Mouse (Mus musculus): ENCODE data around the gene Xrra1. TPM values are rescaled to one million over a fixed set of nuclear protein-coding genes. Genes with fewer than 3 reads are reported as not detected.

The Xrra1 gene
- polyA plus RNA-seq, 1 experiment from 2014 or later = 0.29 TPM

GRCm38 (mm10) chr7:99837358-99838071 lies 21.4 kb upstream of the Xrra1 start:
- Histone ChIP-seq H3K4me2 (replicated peaks; ENCODE audit: low read depth, low read length) (no peak overlapping the region), H3K9me3 (ENCODE audit: control insufficient read depth, low read depth, low read length) (no peaks in the 10 kb centered on the region), H3K27me3 (ENCODE audit: control insufficient read depth, insufficient read depth, low read length) (no peaks in the 10 kb centered on the region), H3K9ac (replicated peaks; ENCODE audit: low read depth, low read length) (no peak overlapping the region), H3K27ac (ENCODE audit: low read length) (peak overlapping the region; percentile 67; the same call in 1 of the 2 replicates), H3K36me3 (ENCODE audit: control insufficient read depth, insufficient read depth, low read length) (peaks cover 30% of the 10 kb centered on the region; the same call in 1 of the 2 replicates), H3K4me3 (ENCODE audit: low read depth, low read length) (no peak overlapping the region), H3K4me1 (ENCODE audit: control insufficient read depth, insufficient read depth, low read length) (peaks cover 13% of the 10 kb centered on the region)
- peak; percentile 56 for ATAC-seq (ENCODE audit: insufficient number of reproducible peaks, insufficient read depth, low FRiP score, low read depth)
- WGBS = 48% methylated on average over 6 of the region's 6 CpGs

- Histone ChIP-seq H3K27me3 (ENCODE audit: control insufficient read depth, insufficient read depth, low read length) (no peaks in the 10 kb centered on the region), H3K9me3 (ENCODE audit: control insufficient read depth, low read depth, low read length) (no peaks in the 10 kb centered on the region), H3K36me3 (ENCODE audit: control insufficient read depth, insufficient read depth, low read length) (peaks cover 38% of the 10 kb centered on the region), H3K9ac (replicated peaks; ENCODE audit: low read depth, low read length) (no peak overlapping the region), H3K4me1 (ENCODE audit: control insufficient read depth, insufficient read depth, low read length) (peaks cover 13% of the 10 kb centered on the region), H3K4me2 (replicated peaks; ENCODE audit: low read depth, low read length) (no peak overlapping the region), H3K4me3 (ENCODE audit: low read depth, low read length) (no peak overlapping the region), H3K27ac (ENCODE audit: low read length) (peak overlapping the region; percentile 67; the same call in 1 of the 2 replicates)
- ATAC-seq (ENCODE audit: insufficient number of reproducible peaks, insufficient read depth, low FRiP score, low read depth) = no peak
- 75% methylated on average over 3 of the region's 3 CpGs for WGBS
These were observed 20.7 kb upstream of the Xrra1 start for GRCm38 (mm10) chr7:99838241-99838640.

- ATAC-seq (ENCODE audit: insufficient number of reproducible peaks, insufficient read depth, low FRiP score, low read depth) = no peak
These were observed 13.2 kb upstream of the Xrra1 start for GRCm38 (mm10) chr7:99845533-99846236.

GRCm38 (mm10) chr7:99850534-99850933 lies 8.4 kb upstream of the Xrra1 start:
- Histone ChIP-seq H3K27ac (ENCODE audit: low read length) (no peak overlapping the region), H3K4me1 (ENCODE audit: control insufficient read depth, insufficient read depth, low read length) (no peaks in the 10 kb centered on the region), H3K27me3 (ENCODE audit: control insufficient read depth, insufficient read depth, low read length) (no peaks in the 10 kb centered on the region), H3K4me3 (ENCODE audit: low read depth, low read length) (no peak overlapping the region), H3K9ac (replicated peaks; ENCODE audit: low read depth, low read length) (no peak overlapping the region), H3K4me2 (replicated peaks; ENCODE audit: low read depth, low read length) (no peak overlapping the region), H3K36me3 (ENCODE audit: control insufficient read depth, insufficient read depth, low read length) (peaks cover 35% of the 10 kb centered on the region), H3K9me3 (ENCODE audit: control insufficient read depth, low read depth, low read length) (no peaks in the 10 kb centered on the region)
- no peak for ATAC-seq (ENCODE audit: insufficient number of reproducible peaks, insufficient read depth, low FRiP score, low read depth)
- 95% methylated on average over 5 of the region's 5 CpGs for WGBS

More at GRCm38 (mm10) chr7:99845533-99846236, 13.2 kb upstream of the Xrra1 start:
- Histone ChIP-seq H3K9ac (replicated peaks; ENCODE audit: low read depth, low read length) (no peak overlapping the region), H3K4me2 (replicated peaks; ENCODE audit: low read depth, low read length) (no peak overlapping the region), H3K4me1 (ENCODE audit: control insufficient read depth, insufficient read depth, low read length) (no peaks in the 10 kb centered on the region), H3K27ac (ENCODE audit: low read length) (no peak overlapping the region), H3K36me3 (ENCODE audit: control insufficient read depth, insufficient read depth, low read length) (peaks cover 56% of the 10 kb centered on the region), H3K4me3 (ENCODE audit: low read depth, low read length) (no peak overlapping the region), H3K9me3 (ENCODE audit: control insufficient read depth, low read depth, low read length) (no peaks in the 10 kb centered on the region), H3K27me3 (ENCODE audit: control insufficient read depth, insufficient read depth, low read length) (no peaks in the 10 kb centered on the region)
- 93% methylated on average over 8 of the region's 8 CpGs for WGBS

- no peak overlapping the region for H3K9ac ChIP-seq (replicated peaks; ENCODE audit: low read depth, low read length)
- ATAC-seq (ENCODE audit: insufficient number of reproducible peaks, insufficient read depth, low FRiP score, low read depth) = no peak
- H3K4me2 ChIP-seq (replicated peaks; ENCODE audit: low read depth, low read length) = no peak overlapping the region
- H3K4me1 ChIP-seq (ENCODE audit: control insufficient read depth, insufficient read depth, low read length) = no peaks in the 10 kb centered on the region
- 86% methylated on average over 1 of the region's 1 CpGs for WGBS
- no peak overlapping the region for H3K27ac ChIP-seq (ENCODE audit: low read length)
- H3K27me3 ChIP-seq (ENCODE audit: control insufficient read depth, insufficient read depth, low read length) = no peaks in the 10 kb centered on the region
- H3K4me3 ChIP-seq (ENCODE audit: low read depth, low read length) = no peak overlapping the region
- no peaks in the 10 kb centered on the region for H3K9me3 ChIP-seq (ENCODE audit: control insufficient read depth, low read depth, low read length)
- H3K36me3 ChIP-seq (ENCODE audit: control insufficient read depth, insufficient read depth, low read length) = peaks cover 33% of the 10 kb centered on the region
These were observed 7.8 kb upstream of the Xrra1 start for GRCm38 (mm10) chr7:99851121-99851520.

- Histone ChIP-seq H3K27me3 (ENCODE audit: control insufficient read depth, insufficient read depth, low read length) (no peaks in the 10 kb centered on the region), H3K9me3 (ENCODE audit: control insufficient read depth, low read depth, low read length) (no peaks in the 10 kb centered on the region), H3K9ac (replicated peaks; ENCODE audit: low read depth, low read length) (no peak overlapping the region), H3K4me3 (ENCODE audit: low read depth, low read length) (no peak overlapping the region), H3K27ac (ENCODE audit: low read length) (no peak overlapping the region), H3K4me2 (replicated peaks; ENCODE audit: low read depth, low read length) (no peak overlapping the region), H3K4me1 (ENCODE audit: control insufficient read depth, insufficient read depth, low read length) (peaks cover 2% of the 10 kb centered on the region; the same call in 1 of the 2 replicates), H3K36me3 (ENCODE audit: control insufficient read depth, insufficient read depth, low read length) (peaks cover 32% of the 10 kb centered on the region)
- ATAC-seq (ENCODE audit: insufficient number of reproducible peaks, insufficient read depth, low FRiP score, low read depth) = no peak
- WGBS = 87% methylated on average over 6 of the region's 6 CpGs
These were observed 7.3 kb upstream of the Xrra1 start for GRCm38 (mm10) chr7:99851618-99852017.

- H3K4me2 ChIP-seq (replicated peaks; ENCODE audit: low read depth, low read length) = no peak overlapping the region
- no peaks in the 10 kb centered on the region for H3K27me3 ChIP-seq (ENCODE audit: control insufficient read depth, insufficient read depth, low read length)
- 76% methylated on average over 7 of the region's 7 CpGs for WGBS
- H3K9me3 ChIP-seq (ENCODE audit: control insufficient read depth, low read depth, low read length) = no peaks in the 10 kb centered on the region
- ATAC-seq (ENCODE audit: insufficient number of reproducible peaks, insufficient read depth, low FRiP score, low read depth) = no peak
- no peak overlapping the region for H3K9ac ChIP-seq (replicated peaks; ENCODE audit: low read depth, low read length)
- H3K4me1 ChIP-seq (ENCODE audit: control insufficient read depth, insufficient read depth, low read length) = peaks cover 12% of the 10 kb centered on the region; the same call in 1 of the 2 replicates
- H3K27ac ChIP-seq (ENCODE audit: low read length) = no peak overlapping the region
- no peak overlapping the region for H3K4me3 ChIP-seq (ENCODE audit: low read depth, low read length)
- H3K36me3 ChIP-seq (ENCODE audit: control insufficient read depth, insufficient read depth, low read length) = peaks cover 22% of the 10 kb centered on the region
These were observed 5.6 kb upstream of the Xrra1 start for GRCm38 (mm10) chr7:99853350-99853749.

- ATAC-seq (ENCODE audit: insufficient number of reproducible peaks, insufficient read depth, low FRiP score, low read depth) = no peak
- Histone ChIP-seq H3K27me3 (ENCODE audit: control insufficient read depth, insufficient read depth, low read length) (no peaks in the 10 kb centered on the region), H3K27ac (ENCODE audit: low read length) (no peak overlapping the region), H3K9ac (replicated peaks; ENCODE audit: low read depth, low read length) (no peak overlapping the region), H3K4me3 (ENCODE audit: low read depth, low read length) (no peak overlapping the region), H3K36me3 (ENCODE audit: control insufficient read depth, insufficient read depth, low read length) (peaks cover 15% of the 10 kb centered on the region; the same call in 1 of the 2 replicates), H3K4me1 (ENCODE audit: control insufficient read depth, insufficient read depth, low read length) (peaks cover 12% of the 10 kb centered on the region; the same call in 1 of the 2 replicates), H3K9me3 (ENCODE audit: control insufficient read depth, low read depth, low read length) (no peaks in the 10 kb centered on the region), H3K4me2 (replicated peaks; ENCODE audit: low read depth, low read length) (no peak overlapping the region)
- WGBS = 93% methylated on average over 4 of the region's 4 CpGs
These were observed 4.6 kb upstream of the Xrra1 start for GRCm38 (mm10) chr7:99854311-99854710.

Data from stomach, embryonic 14.5 days (tissue).